Mouse (Mus musculus) erythroblast, embryonic 14.5 days (primary cell): ENCODE data around the gene Srebf2.

ENCODE experiments used
- GATA1 ChIP-seq: IDR thresholded peaks from 2 replicates; pipeline ENCODE4 v1.6.1; 2012; ENCODE audit warnings: low read length, inconsistent platforms, mixed read lengths
- TAL1 ChIP-seq: IDR thresholded peaks from 3 replicates; pipeline ENCODE4 v1.6.1; 2012; ENCODE audit warnings: low read length, inconsistent platforms, mixed read lengths

DNA sequence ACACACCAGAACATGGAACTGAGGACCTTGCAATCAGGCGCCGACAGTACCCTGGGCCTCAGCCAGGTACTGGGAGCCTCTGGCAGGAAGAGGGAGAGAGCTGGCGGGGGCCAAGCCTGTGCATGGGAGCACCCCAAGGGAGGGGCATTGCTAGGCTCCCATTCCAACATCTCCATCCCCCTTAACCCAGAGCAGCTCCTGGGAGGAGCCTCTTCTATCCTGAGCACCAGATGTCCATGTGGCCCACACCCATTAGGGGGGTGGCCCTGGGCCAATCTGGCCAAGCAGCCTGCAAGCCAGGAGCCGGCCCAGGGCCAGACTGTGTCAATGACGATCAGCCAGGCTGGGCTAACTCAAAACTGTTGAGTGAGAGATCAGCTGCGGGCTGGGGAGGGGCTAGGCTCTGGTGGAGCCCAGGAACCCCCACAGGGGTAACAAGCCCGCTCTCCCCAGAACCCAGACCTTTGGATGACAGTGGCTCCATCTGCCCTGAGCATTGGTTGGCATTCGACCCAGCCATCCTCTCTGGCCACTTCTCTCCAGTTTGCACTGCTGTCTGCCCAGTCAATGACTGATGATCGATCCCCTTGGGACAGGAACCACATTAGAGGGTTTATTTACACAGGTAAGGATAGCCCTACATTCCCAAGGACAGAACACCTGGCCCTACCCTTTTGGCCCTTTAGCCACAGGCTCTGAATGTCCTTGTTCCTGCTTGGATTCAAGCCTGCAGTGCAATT, 59.6 kb downstream of the Srebf2 start:
- TF ChIP-seq TAL1, result no peak
- TF ChIP-seq GATA1, result no peak
